Mouse (Mus musculus) common myeloid progenitor, adult 5-6 weeks (primary cell): ENCODE results near the gene Gm9844. TPM values are rescaled to one million over a fixed set of nuclear protein-coding genes. Genes with fewer than 3 reads are reported as not detected.

Experiments used
- ATAC-seq: replicated peaks from 2 replicates; pipeline ENCODE4 v1.8.0; 2016; ENCODE audit warnings: low read depth, mild to moderate bottlenecking, moderate TSS enrichment, inconsistent platforms; ENCODE audit not compliant: poor library complexity, severe bottlenecking
- total RNA-seq: library from RNA; stranded (forward); fragments of 200-1000, 187-1606 nt; gene quantifications from 2 replicates; pipeline ENCODE4 v1.2.3, GENCODE M21; 2017

The Gm9844 gene
- total RNA-seq, 1 experiment from 2014 or later: 43.7 TPM

GRCm38 (mm10) chr7:24897224-24897623 lies 35.2 kb downstream of the Gm9844 start, which contains the start of gene Cd79a:
TSS of gene Cd79a (plus strand) at chr7:24897381.
- no peak for ATAC-seq

GRCm38 (mm10) chr7:24897959-24898358 lies 35.9 kb downstream of the Gm9844 start:
- ATAC-seq: no peak

GRCm38 (mm10) chr7:24901114-24901513 lies 39.1 kb downstream of the Gm9844 start:
- ATAC-seq: no peak

GRCm38 (mm10) chr7:24901842-24902241 lies 39.8 kb downstream of the Gm9844 start:
- no peak for ATAC-seq

- no peak for ATAC-seq
These were observed 40.2 kb downstream of the Gm9844 start for GRCm38 (mm10) chr7:24902264-24902629.

GRCm38 (mm10) chr7:24902630-24903443 lies 40.8 kb downstream of the Gm9844 start, which contains the start of gene Arhgef1:
TSS of gene Arhgef1 (plus strand) at chr7:24902912.
- 0 out of 2 replicates have a peak, but pooled peaks have one; percentile 4 for ATAC-seq

GRCm38 (mm10) chr7:24903444-24903825 lies 41.4 kb downstream of the Gm9844 start:
- no peak for ATAC-seq

- peak; percentile 79 for ATAC-seq
These were observed 42.1 kb downstream of the Gm9844 start for GRCm38 (mm10) chr7:24904070-24904483.

GRCm38 (mm10) chr7:24904936-24905335 lies 42.9 kb downstream of the Gm9844 start:
- peak; percentile 36; the same call in 1 of the 2 replicates for ATAC-seq

- no peak for ATAC-seq
These were observed 44.5 kb downstream of the Gm9844 start for GRCm38 (mm10) chr7:24906551-24906950.

- peak; percentile 37 for ATAC-seq
These were observed 45.3 kb downstream of the Gm9844 start for GRCm38 (mm10) chr7:24907211-24907748.

Other genes starting within 250 kb of the Gm9844 start
- not detected in 2 replicates for gene Lypd3, start 225.7 kb upstream of the Gm9844 start, total RNA-seq
- gene Tex101, start 185.5 kb upstream of the Gm9844 start, total RNA-seq: not detected in 2 replicates
- gene BC049730, start 153.0 kb upstream of the Gm9844 start, total RNA-seq: not detected in 2 replicates
- not detected in 2 replicates for gene Gm4763, start 135.3 kb upstream of the Gm9844 start, total RNA-seq
- 5.7 and 9.7 TPM in 2 replicates for gene Cd177, start 101.9 kb upstream of the Gm9844 start, total RNA-seq
- 1.2 TPM in 1 of 2 replicates, not detected in the other for gene Ceacam10, start 85.0 kb upstream of the Gm9844 start, total RNA-seq
- not detected in 2 replicates for gene Lypd4, start 7.7 kb downstream of the Gm9844 start, total RNA-seq
- gene Dmrtc2, start 7.8 kb downstream of the Gm9844 start, total RNA-seq: not detected in 2 replicates
- gene Rps19, start 22.2 kb downstream of the Gm9844 start, total RNA-seq: 1,538 and 1,683 TPM in 2 replicates
- not detected in 2 replicates for gene Cd79a, start 35.2 kb downstream of the Gm9844 start, total RNA-seq
- 43.2 and 54.1 TPM in 2 replicates for gene Arhgef1, start 40.7 kb downstream of the Gm9844 start, total RNA-seq
- gene Gm4881, start 82.3 kb downstream of the Gm9844 start, total RNA-seq: not detected in 2 replicates
- 78.3 and 82.6 TPM in 2 replicates for gene Rabac1, start 110.5 kb downstream of the Gm9844 start, total RNA-seq
- gene Atp1a3, start 143.7 kb downstream of the Gm9844 start, total RNA-seq: 17.1 and 23.8 TPM in 2 replicates
- 10.4 and 11.5 TPM in 2 replicates for gene Grik5, start 210.1 kb downstream of the Gm9844 start, total RNA-seq
- 4.8 and 8.4 TPM in 2 replicates for gene Zfp574, start 210.4 kb downstream of the Gm9844 start, total RNA-seq